Mouse (Mus musculus) cerebellum, adult 9-11 months (tissue): Measurements from ENCODE around the gene Gm44973.
"Not testable (repeated sequence)": the region's sequence is repeated elsewhere in the genome, so short reads cannot be mapped to it uniquely, and the experiment has no call there.

Experiments
- DNase-seq: peaks from one replicate; pipeline ENCODE4 v3.0.0; 2022

Gm44973 gene

DNA sequence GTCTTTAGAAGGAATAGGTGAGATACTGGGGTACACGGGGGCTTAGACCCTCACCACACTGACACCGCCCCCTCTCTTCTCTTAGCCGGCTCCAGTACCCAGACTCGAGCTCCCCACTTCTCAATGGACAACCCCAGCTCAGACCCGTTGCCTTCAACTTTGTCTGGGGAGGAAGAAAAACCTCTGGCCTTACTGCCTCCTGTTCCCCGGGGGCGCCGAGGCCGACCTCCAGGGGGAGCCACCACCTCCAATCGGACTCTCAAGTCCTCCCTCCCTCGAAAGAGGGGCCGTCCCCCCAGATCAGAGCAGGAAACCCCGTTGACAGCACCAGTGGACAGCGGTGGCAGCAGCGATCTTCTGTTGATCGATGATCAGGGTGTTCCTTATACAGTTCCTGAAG, 2.1 kb downstream of the Gm44973 start:
- DNase-seq: peak; percentile 70

DNA sequence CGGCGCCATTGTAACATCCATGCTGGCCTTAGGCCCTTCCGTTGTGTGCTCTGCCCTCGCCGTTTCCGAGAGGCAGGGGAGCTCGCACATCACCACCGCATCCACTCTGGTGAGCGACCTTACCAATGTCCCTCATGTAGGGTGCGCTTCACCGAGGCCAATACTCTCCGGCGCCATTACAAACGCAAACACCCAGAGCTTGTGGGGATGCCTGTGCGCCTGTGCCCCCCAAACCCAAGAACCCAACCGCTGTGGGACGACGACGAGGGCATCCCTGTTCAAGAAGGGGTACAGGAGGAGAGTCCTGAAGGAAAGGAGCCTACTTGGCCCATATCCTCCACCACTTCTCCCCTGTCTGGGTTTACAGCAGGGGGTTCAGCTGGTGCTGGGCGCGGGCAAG, 2.6 kb downstream of the Gm44973 start:
- no peak for DNase-seq

GRCm38 (mm10) chr7:5019576-5019975, 4.3 kb downstream of the Gm44973 start:
- DNase-seq: not testable (repeated sequence)

- peak; percentile 99 for DNase-seq
Observed at GRCm38 (mm10) chr7:5020000-5020681, 4.8 kb downstream of the Gm44973 start, which contains the start of the genes Zfp865 and Ccdc106. TSS of gene Zfp865 (plus strand) at chr7:5020376. TSS of gene Ccdc106 (plus strand) at chr7:5020553.

DNA sequence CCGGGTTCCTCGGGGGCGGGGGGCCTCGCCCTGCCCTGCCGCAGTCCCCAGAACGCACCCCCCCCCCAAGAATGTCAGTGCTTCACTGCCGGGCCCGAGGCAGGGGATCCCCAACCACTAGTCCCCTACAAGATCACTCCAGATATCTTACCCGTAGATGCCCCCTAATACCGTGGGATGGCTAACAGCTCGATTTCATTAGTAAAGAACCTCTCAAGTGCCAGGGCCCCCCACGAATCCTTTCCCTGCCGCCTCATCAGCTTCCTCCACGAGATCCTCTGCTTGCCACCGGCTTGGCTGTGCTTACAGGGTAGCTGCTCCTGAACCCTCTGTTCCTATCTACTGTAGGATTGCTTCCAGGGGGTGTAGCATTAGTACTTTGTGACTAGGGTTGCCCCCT, 5.4 kb downstream of the Gm44973 start:
- peak; percentile 73 for DNase-seq

DNA sequence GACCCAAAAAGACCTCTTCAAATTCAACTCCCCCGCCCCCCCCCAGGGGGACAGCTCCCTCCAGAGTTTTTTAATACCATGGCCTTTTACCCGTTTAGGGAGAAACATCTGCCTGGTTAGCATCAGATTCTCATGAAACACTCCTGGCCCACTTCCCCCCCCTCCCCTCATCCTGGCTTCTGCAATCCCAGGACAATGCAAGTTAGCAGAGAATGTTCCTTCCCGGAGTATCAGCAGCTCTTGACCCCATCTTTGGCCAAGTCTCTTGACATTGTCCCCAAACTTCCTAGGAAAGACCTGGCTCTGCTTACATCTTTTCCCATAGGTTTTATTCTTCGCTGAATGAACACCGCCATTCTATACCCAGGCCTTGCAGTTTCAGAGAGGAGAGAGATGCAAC, 5.9 kb downstream of the Gm44973 start:
- DNase-seq: no peak

DNA sequence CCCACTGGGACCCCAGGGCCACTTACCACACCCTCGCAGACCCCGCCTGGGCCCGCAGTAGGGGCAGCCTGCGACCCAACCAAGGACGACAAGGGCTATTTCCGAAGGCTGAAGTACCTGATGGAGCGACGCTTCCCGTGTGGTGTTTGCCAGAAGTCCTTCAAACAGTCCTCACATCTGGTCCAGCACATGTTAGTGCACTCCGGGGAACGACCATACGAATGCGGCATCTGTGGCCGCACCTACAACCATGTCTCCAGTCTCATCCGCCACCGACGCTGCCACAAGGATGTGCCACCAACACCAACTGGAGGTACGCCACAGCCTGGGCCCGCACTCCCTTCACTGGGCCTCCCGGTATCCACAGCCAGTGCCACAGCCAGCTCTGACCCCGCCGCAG, 14.2 kb downstream of the Gm44973 start:
- peak; percentile 29 for DNase-seq

GRCm38 (mm10) chr7:5029946-5030345, 14.7 kb downstream of the Gm44973 start:
- peak; percentile 10 for DNase-seq

DNA sequence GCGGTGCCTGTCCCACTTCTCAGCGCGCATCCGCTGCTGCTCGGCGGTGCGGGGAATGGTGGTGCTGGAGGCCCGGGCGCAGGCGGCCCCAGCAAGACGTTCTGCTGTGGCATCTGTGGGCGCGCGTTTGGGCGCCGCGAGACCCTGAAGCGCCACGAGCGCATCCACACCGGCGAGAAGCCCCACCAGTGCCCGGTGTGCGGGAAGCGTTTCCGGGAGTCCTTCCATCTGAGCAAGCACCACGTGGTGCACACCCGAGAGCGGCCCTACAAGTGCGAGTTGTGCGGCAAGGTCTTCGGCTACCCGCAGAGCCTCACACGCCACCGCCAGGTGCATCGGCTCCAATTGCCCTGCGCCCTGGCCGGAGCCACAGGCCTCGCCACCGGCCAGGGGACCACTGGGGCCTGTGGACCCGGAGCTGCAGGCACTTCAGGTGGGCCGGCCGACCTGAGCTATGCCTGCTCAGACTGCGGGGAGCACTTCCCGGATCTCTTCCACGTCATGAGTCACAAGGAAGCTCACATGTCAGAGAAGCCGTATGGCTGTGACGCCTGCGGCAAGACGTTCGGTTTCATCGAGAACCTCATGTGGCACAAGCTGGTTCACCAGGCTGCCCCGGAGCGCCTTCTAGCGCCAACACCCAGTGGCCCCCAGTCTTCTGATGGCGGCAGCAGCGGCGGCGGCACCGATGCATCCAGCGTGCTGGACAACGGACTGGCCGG, 15.4 kb downstream of the Gm44973 start:
- peak; percentile 32 for DNase-seq

GRCm38 (mm10) chr7:5031496-5031895, 16.2 kb downstream of the Gm44973 start:
- peak; percentile 25 for DNase-seq

DNA sequence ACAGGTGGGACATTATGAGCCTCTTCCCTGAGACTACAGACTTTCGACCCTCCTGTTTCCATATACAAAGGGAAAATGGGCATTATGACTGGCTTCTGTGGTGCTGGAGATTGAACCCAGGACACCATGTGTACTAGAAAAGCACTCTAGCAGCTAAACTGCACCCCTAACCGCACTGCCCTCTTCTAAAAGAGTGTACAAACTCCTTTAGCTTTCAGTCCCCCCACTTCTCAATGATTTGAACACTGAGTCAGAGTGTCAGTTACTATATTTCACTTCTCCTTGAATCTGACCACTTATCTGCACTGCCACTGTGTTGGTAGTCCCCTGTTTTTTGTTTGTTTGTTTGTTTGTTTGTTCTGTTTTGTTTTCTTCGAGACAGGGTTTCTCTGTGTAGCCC, 18.5 kb downstream of the Gm44973 start, which contains the start of gene 4632433K11Rik:
4632433K11Rik (plus strand) TSS at position 301 of the 400 bp plus-strand sequence.
- no peak for DNase-seq

- DNase-seq: peak; percentile 39
Observed at GRCm38 (mm10) chr7:5035628-5036027, 20.3 kb downstream of the Gm44973 start.

GRCm38 (mm10) chr7:5036136-5036535, 20.8 kb downstream of the Gm44973 start:
- DNase-seq: peak; percentile 43

DNA sequence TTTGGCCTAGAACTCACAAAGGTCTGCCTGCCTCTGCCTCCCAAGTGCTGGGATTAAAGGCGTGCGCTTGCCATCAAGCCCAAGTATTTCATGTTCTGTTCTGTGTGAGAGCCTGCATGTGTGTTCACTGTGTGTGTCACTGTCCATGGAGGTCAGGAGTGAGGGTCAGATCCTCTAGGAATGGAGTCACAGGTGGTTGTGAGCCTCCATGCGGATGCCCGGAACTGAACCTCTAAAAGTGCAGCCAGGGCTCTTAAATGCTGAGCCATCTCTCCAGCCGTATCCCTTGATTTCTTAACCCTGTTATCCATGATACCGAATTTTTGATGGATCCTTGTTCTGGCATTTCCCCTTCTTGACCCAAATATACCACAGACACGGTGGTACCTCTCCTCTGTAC, 21.7 kb downstream of the Gm44973 start:
- peak; percentile 37 for DNase-seq

GRCm38 (mm10) chr7:5037467-5037866, 22.2 kb downstream of the Gm44973 start:
- no peak for DNase-seq

GRCm38 (mm10) chr7:5038109-5038732, 22.9 kb downstream of the Gm44973 start, which contains the start of gene Zfp784:
TSS of gene Zfp784 (minus strand) at chr7:5038446.
- peak; percentile 96 for DNase-seq

GRCm38 (mm10) chr7:5038940-5039339, 23.6 kb downstream of the Gm44973 start:
- no peak for DNase-seq

GRCm38 (mm10) chr7:5044981-5045380, 29.7 kb downstream of the Gm44973 start:
- no peak for DNase-seq

DNA sequence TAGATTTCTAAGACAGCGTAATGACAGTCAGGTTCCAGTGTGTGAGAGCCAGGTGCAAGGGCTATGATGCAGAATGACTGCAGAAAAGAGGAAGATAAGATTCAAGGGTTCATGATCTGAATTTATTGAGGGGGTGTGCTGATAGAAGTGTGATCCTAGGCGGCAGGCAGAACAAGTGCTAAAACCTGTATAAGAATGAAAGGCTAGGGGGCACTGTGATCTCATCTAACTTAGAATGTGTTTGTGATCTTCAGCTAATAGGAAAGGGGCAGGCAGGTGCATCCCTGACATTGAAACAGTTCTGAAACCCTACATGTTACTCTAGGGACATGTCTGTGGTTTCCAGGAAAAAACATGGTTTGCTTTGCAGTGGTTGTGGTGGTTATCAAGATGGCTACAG, 30.8 kb downstream of the Gm44973 start:
- no peak for DNase-seq

GRCm38 (mm10) chr7:5047313-5047712, 32.0 kb downstream of the Gm44973 start:
- peak; percentile 34 for DNase-seq

GRCm38 (mm10) chr7:5051193-5052192, 36.2 kb downstream of the Gm44973 start, which contains the start of gene Zfp580:
TSS of gene Zfp580 (plus strand) at chr7:5051538.
- peak; percentile 86 for DNase-seq

GRCm38 (mm10) chr7:5052438-5052837, 37.1 kb downstream of the Gm44973 start:
- no peak for DNase-seq
